Mouse (Mus musculus) testis, adult 2 months (tissue): Measurements from ENCODE around the gene Vax2.

Experiments
- CTCF ChIP-seq: fragments of 200-500 bp; IDR thresholded peaks from 2 replicates; pipeline ENCODE4 v1.5.1; 2012; ENCODE audit warnings: low read depth, mild to moderate bottlenecking, inconsistent platforms, low read length, moderate library complexity; ENCODE audit not compliant: control insufficient read depth, insufficient read depth, insufficient replicate concordance
- POLR2A ChIP-seq: fragments of 200-500 bp; IDR thresholded peaks from 2 replicates; pipeline ENCODE4 v1.6.1; 2012; ENCODE audit warnings: low read depth, mild to moderate bottlenecking, inconsistent platforms, low read length, moderate library complexity; ENCODE audit not compliant: control insufficient read depth

- TF ChIP-seq POLR2A: no peak
- TF ChIP-seq CTCF: no peak
These were observed 63.1 kb downstream of the Vax2 start for GRCm38 (mm10) chr6:83774126-83774525.
